Comparison of ENCODE assay signal across 29 mouse cellular contexts in genomic region chr1:23834246-23834645, GRCm38 (mm10).
DNase-seq lines count a peak whose midpoint lies in the region; ATAC-seq and TF ChIP-seq lines count a peak whose summit lies in the region.
"Had no signal": no experiment of that assay in that cellular context is flagged by ENCODE, and none has a peak within 500 bp of the region (broad histone marks: within the 10 kb centered on the region; RNA-seq: fewer than 3 reads in every experiment).

No protein-coding gene starts in this region.

- no peak overlapping the region for H3K4me2 ChIP-seq in neural tube, embryonic 13.5 days
- H3K4me2 ChIP-seq in neural tube, embryonic 15.5 days = no peak overlapping the region
- H3K4me2 ChIP-seq: heart, embryonic 12.5 days; limb, embryonic 15.5 days; liver, embryonic 13.5 days had no signal

- H3K4me3 ChIP-seq in neural tube, embryonic 13.5 days = no peak overlapping the region
- no peak overlapping the region for H3K4me3 ChIP-seq in neural tube, embryonic 15.5 days (replicated peaks)
- H3K4me3 ChIP-seq: erythroblast, embryonic 14.5 days; gastrocnemius, adult 2 months; heart, adult 2 months; heart, embryonic 12.5 days; limb, embryonic 10.5 days; limb, embryonic 15.5 days; liver, embryonic 13.5 days had no signal

- H3K27me3 ChIP-seq in neural tube, embryonic 13.5 days = no peaks in the 10 kb centered on the region
- H3K27me3 ChIP-seq in neural tube, embryonic 15.5 days (replicated peaks) = no peaks in the 10 kb centered on the region
- H3K27me3 ChIP-seq: heart, embryonic 12.5 days; limb, embryonic 15.5 days; liver, embryonic 13.5 days; Patski had no signal

- intact Hi-C loops in heart, postnatal 14 days (cut with DNase I) = no loop called here

- H3K9ac ChIP-seq in neural tube, embryonic 13.5 days = no peak overlapping the region
- H3K9ac ChIP-seq in neural tube, embryonic 15.5 days (replicated peaks) = no peak overlapping the region
- H3K9ac ChIP-seq: heart, embryonic 12.5 days; limb, embryonic 15.5 days; liver, embryonic 13.5 days had no signal

- TF ChIP-seq POLR2A in brain, embryonic 14.5 days (IDR thresholded peaks at IDR 0.05; ENCODE audit: borderline replicate concordance, extremely low read depth, insufficient read depth, insufficient read length, poor library complexity, severe bottlenecking) = no peak

- no peaks in the 10 kb centered on the region for H3K9me3 ChIP-seq in neural tube, embryonic 13.5 days
- no peaks in the 10 kb centered on the region for H3K9me3 ChIP-seq in neural tube, embryonic 15.5 days (replicated peaks)
- H3K9me3 ChIP-seq: G1E; heart, embryonic 12.5 days; limb, embryonic 10.5 days; limb, embryonic 15.5 days; liver, embryonic 13.5 days had no signal

- no peak for TF ChIP-seq CTCF in brain, embryonic 14.5 days (IDR thresholded peaks at IDR 0.05; ENCODE audit: borderline replicate concordance, extremely low read depth, insufficient read depth, insufficient read length)

- H3K36me3 ChIP-seq in neural tube, embryonic 13.5 days = 0 out of 2 replicates have a peak, but pooled peaks cover 2% of the 10 kb centered on the region
- no peaks in the 10 kb centered on the region for H3K36me3 ChIP-seq in neural tube, embryonic 15.5 days
- H3K36me3 ChIP-seq: limb, embryonic 10.5 days; limb, embryonic 15.5 days; liver, embryonic 13.5 days had no signal

- 88% methylated on average over 7 of the region's 7 CpGs for WGBS in neural tube, embryonic 13.5 days
- 64% methylated on average over 7 of the region's 7 CpGs for WGBS in neural tube, embryonic 15.5 days

- peak overlapping the region; percentile 28; the same call in 1 of the 2 replicates for H3K27ac ChIP-seq in neural tube, embryonic 13.5 days (replicated peaks)
- H3K27ac ChIP-seq in neural tube, embryonic 15.5 days (replicated peaks) = peak overlapping the region; percentile 68
- H3K27ac ChIP-seq: gastrocnemius, adult 2 months; heart, adult 2 months; kidney, postnatal 0 days; limb, embryonic 10.5 days; limb, embryonic 15.5 days; liver, embryonic 13.5 days; macrophage; stomach, postnatal 0 days had no signal

- peaks cover 14% of the 10 kb centered on the region; the same call in 1 of the 2 replicates for H3K4me1 ChIP-seq in neural tube, embryonic 13.5 days (replicated peaks)
- peaks cover 10% of the 10 kb centered on the region for H3K4me1 ChIP-seq in neural tube, embryonic 15.5 days
- H3K4me1 ChIP-seq: heart, embryonic 12.5 days; limb, embryonic 10.5 days; limb, embryonic 15.5 days; liver, embryonic 13.5 days had no signal

- DNase-seq in heart, adult 11 months = peak; percentile 79
- no peak for DNase-seq in heart, postnatal 14 days
- DNase-seq in neural tube, embryonic 10.5 days (ENCODE audit: extremely low spot score, low spot score) = no peak
- DNase-seq in brain, embryonic 14.5 days (ENCODE audit: low read depth) = peak; percentile 27
- DNase-seq in cerebellum, adult 11-12 months = no peak
- DNase-seq: adrenal gland, postnatal 10 days; cerebellum, adult 18-20 months; gastrocnemius, adult 2 months; gastrocnemius, postnatal 36 days; heart, adult 2 months; kidney, adult 8-10 months; kidney, postnatal 4 days; liver, embryonic 13.5 days; lung, adult 18-20 months; thymus, adult 18-20 months; thymus, postnatal 25 days had no signal

- no peak for ATAC-seq in neural tube, embryonic 13.5 days (ENCODE audit: low read depth)
- ATAC-seq in neural tube, embryonic 15.5 days (ENCODE audit: low FRiP score) = peak; percentile 7; the same call in 1 of the 2 replicates
- ATAC-seq: intestine, embryonic 16.5 days; lung, postnatal 0 days; Patski had no signal

Comparison
In these comparisons a context has a peak if more than half of its experiments do, and no peak if none do; other contexts are left out.
1. DNase-seq: peak in heart, adult 11 months (single experiment) and brain, embryonic 14.5 days (single experiment); none in heart, postnatal 14 days (0 of 2), neural tube, embryonic 10.5 days (single experiment) and cerebellum, adult 11-12 months (single experiment).